Mouse (Mus musculus) brain, embryonic 14.5 days (tissue): ENCODE measurements around the gene Trim59.

Experiments
- CTCF ChIP-seq: fragments of 200-500 bp; IDR thresholded peaks from 2 replicates; pipeline ENCODE4 v1.5.1; 2012; ENCODE audit warnings: inconsistent platforms, mild to moderate bottlenecking, moderate library complexity, borderline replicate concordance; ENCODE audit not compliant: insufficient read depth, insufficient read length; ENCODE audit errors: extremely low read depth
- POLR2A ChIP-seq: fragments of 200-500 bp; IDR thresholded peaks from 2 replicates; pipeline ENCODE4 v1.6.1; 2012; ENCODE audit warnings: mild to moderate bottlenecking, inconsistent platforms, borderline replicate concordance; ENCODE audit not compliant: poor library complexity, insufficient read depth, insufficient read length, severe bottlenecking; ENCODE audit errors: extremely low read depth

DNA sequence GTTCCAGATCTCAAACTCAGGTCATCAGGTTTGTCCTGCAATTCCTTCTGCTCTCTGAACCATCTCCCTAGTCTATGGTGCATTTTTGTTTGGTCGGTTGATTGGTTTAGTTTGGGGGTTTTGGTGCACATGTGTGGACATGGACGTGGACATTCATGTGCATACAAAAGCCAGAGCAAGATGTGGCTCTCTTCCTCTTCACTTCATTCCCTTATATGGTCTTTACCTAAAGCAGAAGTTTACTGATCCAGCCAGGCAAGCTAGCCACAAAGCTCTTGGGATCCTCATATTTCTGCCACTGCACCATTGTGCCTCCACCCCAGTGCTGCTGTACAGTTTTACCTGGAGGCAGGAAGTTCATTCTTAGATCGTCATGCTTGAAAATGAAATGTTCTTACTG is 27.4 kb downstream of the Trim59 start:
- no peak for TF ChIP-seq POLR2A
- TF ChIP-seq CTCF, result no peak
